ENCODE assay signal across 17 mouse cellular contexts in the genomic region with DNA sequence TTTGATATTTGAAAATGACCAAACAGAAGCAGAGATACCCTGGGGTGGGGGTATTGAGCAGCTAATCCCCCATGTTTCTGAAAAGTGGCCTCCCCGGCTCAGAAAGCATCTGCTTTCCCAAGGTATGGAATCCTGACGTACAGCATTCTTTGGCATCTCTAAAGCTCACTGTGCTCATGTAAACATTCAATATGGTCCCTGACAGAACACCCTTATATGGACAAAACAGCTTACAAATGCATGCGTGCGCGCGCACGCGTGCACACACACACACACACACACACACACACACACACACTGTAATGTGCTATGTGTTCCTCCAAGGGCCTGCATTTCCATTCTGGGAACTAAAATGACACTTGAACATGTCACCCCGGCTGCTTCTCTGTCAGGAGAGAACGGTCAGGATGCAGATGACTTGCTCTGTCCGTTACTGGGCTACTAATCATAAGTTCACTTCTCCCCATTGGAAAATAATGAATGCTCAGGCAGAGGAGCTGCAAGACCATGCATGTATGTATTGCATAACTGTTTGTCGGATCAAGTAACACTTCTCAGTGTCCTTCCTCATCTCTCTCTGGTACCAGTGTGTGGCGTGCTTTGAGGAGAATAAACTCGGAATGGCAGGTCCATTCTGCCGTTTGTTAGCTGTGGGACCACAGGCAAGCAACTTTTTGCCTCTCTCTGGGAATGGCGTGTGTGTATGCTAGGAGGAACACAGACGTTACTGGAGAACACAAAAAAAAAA. TPM values are rescaled to one million over a fixed set of nuclear protein-coding genes. Genes with fewer than 3 reads are reported as not detected.
DNase-seq lines count a peak whose midpoint lies in the region; ATAC-seq lines count a peak whose summit lies in the region.
"Had no signal": no experiment of that assay in that cellular context is flagged by ENCODE, and none has a peak within 500 bp of the region (broad histone marks: within the 10 kb centered on the region; RNA-seq: fewer than 3 reads in every experiment).

No protein-coding gene starts in this region.

- no peak overlapping the region; the same call in 1 of the 2 replicates for H3K4me2 ChIP-seq in lung, embryonic 15.5 days
- H3K4me2 ChIP-seq: forebrain, embryonic 15.5 days; heart, embryonic 13.5 days; hindbrain, embryonic 12.5 days had no signal

- WGBS in heart, embryonic 10.5 days: 82% methylated on average over 17 of the region's 17 CpGs
- WGBS in lung, embryonic 15.5 days: 45% methylated on average over 17 of the region's 17 CpGs

- H3K4me3 ChIP-seq in heart, embryonic 10.5 days: no peak overlapping the region
- no peak overlapping the region for H3K4me3 ChIP-seq in lung, embryonic 15.5 days
- H3K4me3 ChIP-seq: forebrain, embryonic 15.5 days; heart, embryonic 13.5 days; hindbrain, embryonic 12.5 days had no signal

- no peaks in the 10 kb centered on the region for H3K9me3 ChIP-seq in heart, embryonic 10.5 days
- H3K9me3 ChIP-seq in lung, embryonic 15.5 days: no peaks in the 10 kb centered on the region
- H3K9me3 ChIP-seq: forebrain, embryonic 15.5 days; heart, embryonic 13.5 days; hindbrain, embryonic 12.5 days had no signal

- no peaks in the 10 kb centered on the region for H3K36me3 ChIP-seq in heart, embryonic 10.5 days
- no peaks in the 10 kb centered on the region for H3K36me3 ChIP-seq in lung, embryonic 15.5 days
- H3K36me3 ChIP-seq: forebrain, embryonic 15.5 days; heart, embryonic 13.5 days; hindbrain, embryonic 12.5 days had no signal

- no peaks in the 10 kb centered on the region for H3K27me3 ChIP-seq in heart, embryonic 10.5 days (ENCODE audit: insufficient read depth, poor library complexity, severe bottlenecking)
- H3K27me3 ChIP-seq in lung, embryonic 15.5 days: no peaks in the 10 kb centered on the region
- H3K27me3 ChIP-seq: forebrain, embryonic 15.5 days; heart, embryonic 13.5 days; hindbrain, embryonic 12.5 days had no signal

- no peak overlapping the region for H3K27ac ChIP-seq in heart, embryonic 10.5 days
- H3K27ac ChIP-seq in lung, embryonic 15.5 days: peak overlapping the region; percentile 67
- H3K27ac ChIP-seq: forebrain, embryonic 15.5 days; heart, embryonic 13.5 days; hindbrain, embryonic 12.5 days had no signal

- DNase-seq in heart, embryonic 10.5 days (ENCODE audit: low spot score): peak; percentile 39
- DNase-seq in heart, postnatal 25 days (ENCODE audit: low spot score): no peak
- DNase-seq in lung, postnatal 10 days: no peak
- DNase-seq in 416B (ENCODE audit: low read depth): peak; percentile 34
- DNase-seq in testis, postnatal 14 days (ENCODE audit: low spot score): no peak
- DNase-seq: adrenal gland, adult 2 months; adrenal gland, postnatal 25 days; cerebellum, adult 18-20 months; cerebellum, adult 9-11 months; gastrocnemius, postnatal 36 days; heart, postnatal 4 days had no signal

- no peaks in the 10 kb centered on the region for H3K4me1 ChIP-seq in heart, embryonic 10.5 days
- H3K4me1 ChIP-seq in lung, embryonic 15.5 days: peaks cover 42% of the 10 kb centered on the region
- H3K4me1 ChIP-seq: forebrain, embryonic 15.5 days; heart, embryonic 13.5 days; hindbrain, embryonic 12.5 days had no signal

- no peak overlapping the region for H3K9ac ChIP-seq in lung, embryonic 15.5 days
- H3K9ac ChIP-seq: forebrain, embryonic 15.5 days; heart, embryonic 13.5 days; hindbrain, embryonic 12.5 days had no signal

- intact Hi-C loops in heart, postnatal 25 days (cut with DNase I): no loop called here

- ATAC-seq in lung, embryonic 15.5 days (ENCODE audit: borderline replicate concordance, extremely low read depth, low FRiP score, low TSS enrichment): peak; percentile 58; the same call in 1 of the 2 replicates
- ATAC-seq in megakaryocyte, adult 5-6 weeks (ENCODE audit: poor library complexity, severe bottlenecking): peak; percentile 57
- ATAC-seq: forebrain, embryonic 15.5 days; hindbrain, embryonic 16.5 days had no signal

RNA-seq across cellular contexts. Expression of a gene that starts 15.8 kb away (rescaled TPM):
- 79.9 and 99.3 TPM in 2 replicates for polyA plus RNA-seq in heart, embryonic 10.5 days (2016; fragmentation: Nextera tagmentation; extraction: Ambion mirVana)
- total RNA-seq in heart, postnatal 25 days (2021): 10 to 100 TPM; 33.6 to 35.3 TPM
- polyA plus RNA-seq in lung, embryonic 15.5 days (2015; fragmentation: Nextera tagmentation; extraction: Ambion mirVana): 95.4 and 109 TPM in 2 replicates
- total RNA-seq in megakaryocyte, adult 5-6 weeks (2015): 85.2 and 92.7 TPM in 2 replicates
- total RNA-seq in megakaryocyte, adult 5-6 weeks (2017): 59.5 and 68.6 TPM in 2 replicates

Comparison
In these comparisons a context has a peak if more than half of its experiments do, and no peak if none do; other contexts are left out.
1. DNase-seq: peak in heart, embryonic 10.5 days (single experiment) and 416B (single experiment); none in heart, postnatal 25 days (single experiment), lung, postnatal 10 days (single experiment) and testis, postnatal 14 days (single experiment).